In the genomic region with DNA sequence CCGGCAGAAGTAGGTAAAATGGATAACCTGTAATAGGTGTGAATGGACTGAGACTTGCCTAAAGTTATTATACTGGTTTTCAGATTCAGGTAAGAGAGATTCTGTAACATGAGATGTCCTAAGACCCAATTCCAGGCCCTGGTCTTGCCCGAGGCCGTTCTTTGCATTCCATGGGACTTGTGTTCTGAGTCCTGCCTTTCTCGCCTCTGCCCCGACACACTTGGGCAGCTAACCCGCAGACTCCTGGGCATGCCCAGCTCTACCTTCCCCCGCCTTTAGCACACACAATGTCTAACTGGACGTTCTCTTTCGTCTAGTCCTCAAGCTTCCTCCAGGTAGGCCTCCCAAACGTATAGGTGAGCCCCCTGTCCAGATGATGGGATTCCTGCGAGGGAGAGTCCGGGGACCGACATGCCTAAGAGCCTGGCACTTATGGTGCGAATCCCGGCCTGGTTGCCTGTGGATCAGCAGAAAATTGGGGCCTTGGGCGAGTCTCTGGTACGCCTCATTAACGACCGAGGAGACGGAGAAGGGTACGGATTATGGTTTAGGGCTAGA, we compare ENCODE assay signal across 8 mouse cellular contexts. TPM values are rescaled to one million over a fixed set of nuclear protein-coding genes. Genes with fewer than 3 reads are reported as not detected.
A peak's percentile ranks its signal among the peaks of the same experiment; 100 is the strongest.
DNase-seq lines count a peak whose midpoint lies in the region; ATAC-seq and TF ChIP-seq lines count a peak whose summit lies in the region.

No protein-coding gene starts in this region.

- peak overlapping the region; percentile 90 for H3K27ac ChIP-seq in lung, embryonic 14.5 days (ENCODE audit: low read depth)
- H3K27ac ChIP-seq in hindbrain, postnatal 0 days, result peak overlapping the region; percentile 88

- peak; percentile 69 for ATAC-seq in lung, embryonic 14.5 days (ENCODE audit: insufficient read depth)
- ATAC-seq in hindbrain, postnatal 0 days, result no peak; the same call in 1 of the 2 replicates

- TF ChIP-seq CTCF in lung, embryonic 14.5 days (IDR thresholded peaks at IDR 0.05; ENCODE audit: low read depth), result no peak
- TF ChIP-seq CTCF in hindbrain, postnatal 0 days (IDR thresholded peaks at IDR 0.05; ENCODE audit: low read depth), result no peak

- peak overlapping the region; percentile 99 for H3K9ac ChIP-seq in lung, embryonic 14.5 days
- H3K9ac ChIP-seq in hindbrain, postnatal 0 days (replicated peaks; ENCODE audit: low read length), result peak overlapping the region; percentile 98

- peak overlapping the region; percentile 99 for H3K4me3 ChIP-seq in lung, embryonic 14.5 days (ENCODE audit: low read depth, low read length)
- peak overlapping the region; percentile 96 for H3K4me3 ChIP-seq in hindbrain, postnatal 0 days (ENCODE audit: low read length)
- H3K4me3 ChIP-seq in megakaryocyte, embryonic 14.5 days (replicated peaks), result peak overlapping the region; percentile 92

- H3K9me3 ChIP-seq in lung, embryonic 14.5 days (ENCODE audit: low read depth, low read length), result no peaks in the 10 kb centered on the region
- no peaks in the 10 kb centered on the region for H3K9me3 ChIP-seq in hindbrain, postnatal 0 days (ENCODE audit: low read length)
- no peaks in the 10 kb centered on the region for H3K9me3 ChIP-seq in megakaryocyte, embryonic 14.5 days

- DNase-seq in lung, embryonic 14.5 days, result peak; percentile 57
- no peak for DNase-seq in lung, postnatal 25 days (ENCODE audit: low spot score)
- DNase-seq in c-Kit-positive CD71-negative TER-119-negative erythroid progenitor cells, embryonic 14.5 days (ENCODE audit: low read depth), result peak; percentile 25
- DNase-seq in hindbrain, postnatal 0 days (ENCODE audit: low spot score), result no peak
- DNase-seq in frontal cortex, postnatal 14 days (ENCODE audit: low spot score in 2 of 2), result no peak
- DNase-seq in spleen, postnatal 36 days (ENCODE audit: low spot score in 2 of 2), result no peak
- DNase-seq in thymus, postnatal 0 days (ENCODE audit: low spot score), result no peak

- H3K27me3 ChIP-seq in lung, embryonic 14.5 days (ENCODE audit: insufficient read depth, low read length), result no peaks in the 10 kb centered on the region
- no peaks in the 10 kb centered on the region for H3K27me3 ChIP-seq in hindbrain, postnatal 0 days (ENCODE audit: insufficient read depth, low read length)
- H3K27me3 ChIP-seq in megakaryocyte, embryonic 14.5 days (replicated peaks), result no peaks in the 10 kb centered on the region

- peaks cover 7% of the 10 kb centered on the region; the same call in 1 of the 2 replicates for H3K4me1 ChIP-seq in lung, embryonic 14.5 days (ENCODE audit: insufficient read depth)
- H3K4me1 ChIP-seq in hindbrain, postnatal 0 days (ENCODE audit: insufficient read depth, low read length), result peaks cover 8% of the 10 kb centered on the region
- H3K4me1 ChIP-seq in megakaryocyte, embryonic 14.5 days, result peaks cover 36% of the 10 kb centered on the region

- no peaks in the 10 kb centered on the region for H3K36me3 ChIP-seq in lung, embryonic 14.5 days (ENCODE audit: insufficient read depth)
- no peaks in the 10 kb centered on the region for H3K36me3 ChIP-seq in hindbrain, postnatal 0 days (ENCODE audit: insufficient read depth, low read length)
- H3K36me3 ChIP-seq in megakaryocyte, embryonic 14.5 days (replicated peaks; ENCODE audit: low read length), result peaks cover 31% of the 10 kb centered on the region

- 2% methylated on average over 21 of the region's 21 CpGs for WGBS in lung, embryonic 14.5 days
- WGBS in hindbrain, postnatal 0 days, result 3% methylated on average over 21 of the region's 21 CpGs

- peak overlapping the region; percentile 69 for H3K4me2 ChIP-seq in lung, embryonic 14.5 days
- peak overlapping the region; percentile 91 for H3K4me2 ChIP-seq in hindbrain, postnatal 0 days (ENCODE audit: low read depth, low read length)

RNA-seq across cellular contexts. Expression of a gene that starts 0.5 kb away (rescaled TPM):
- polyA plus RNA-seq in lung, embryonic 14.5 days (2014; fragmentation: Nextera tagmentation; extraction: Ambion mirVana), result 196 and 198 TPM in 2 replicates
- total RNA-seq in hindbrain, postnatal 0 days (2014; rRNA removed), result 103 and 104 TPM in 2 replicates
- polyA plus RNA-seq in hindbrain, postnatal 0 days (2015; fragmentation: Nextera tagmentation; extraction: Ambion mirVana), result 119 and 127 TPM in 2 replicates
- polyA plus RNA-seq in megakaryocyte, embryonic 14.5 days (2012; ENCODE audit: insufficient read depth, low replicate concordance), result 6.2 and 26.8 TPM in 2 replicates
- polyA plus RNA-seq in thymus, postnatal 0 days (2015; fragmentation: Nextera tagmentation; extraction: Ambion mirVana), result 138 TPM in 2 replicates

RNA-seq across cellular contexts. Expression of a gene that starts 34.1 kb away (rescaled TPM):
- polyA plus RNA-seq in lung, embryonic 14.5 days (2014; fragmentation: Nextera tagmentation; extraction: Ambion mirVana), result 14.9 and 15.4 TPM in 2 replicates
- 33.1 and 36.9 TPM in 2 replicates for total RNA-seq in hindbrain, postnatal 0 days (2014; rRNA removed)
- polyA plus RNA-seq in hindbrain, postnatal 0 days (2015; fragmentation: Nextera tagmentation; extraction: Ambion mirVana), result 9.6 and 11.6 TPM in 2 replicates
- polyA plus RNA-seq in megakaryocyte, embryonic 14.5 days (2012; ENCODE audit: insufficient read depth, low replicate concordance), result 6.6 and 13.3 TPM in 2 replicates
- polyA plus RNA-seq in thymus, postnatal 0 days (2015; fragmentation: Nextera tagmentation; extraction: Ambion mirVana), result 7.0 and 10.3 TPM in 2 replicates

RNA-seq across cellular contexts. Expression of a gene that starts 47.2 kb away (rescaled TPM):
- not detected in 2 replicates for polyA plus RNA-seq in lung, embryonic 14.5 days (2014; fragmentation: Nextera tagmentation; extraction: Ambion mirVana)
- total RNA-seq in hindbrain, postnatal 0 days (2014; rRNA removed), result 0.97 TPM in 1 of 2 replicates, not detected in the other
- polyA plus RNA-seq in hindbrain, postnatal 0 days (2015; fragmentation: Nextera tagmentation; extraction: Ambion mirVana), result 0.13 and 0.19 TPM in 2 replicates
- 0.15 TPM in 1 of 2 replicates, not detected in the other for polyA plus RNA-seq in megakaryocyte, embryonic 14.5 days (2012; ENCODE audit: insufficient read depth, low replicate concordance)
- not detected in 2 replicates for polyA plus RNA-seq in thymus, postnatal 0 days (2015; fragmentation: Nextera tagmentation; extraction: Ambion mirVana)

RNA-seq across cellular contexts. Expression of a gene that starts 47.4 kb away (rescaled TPM):
- polyA plus RNA-seq in lung, embryonic 14.5 days (2014; fragmentation: Nextera tagmentation; extraction: Ambion mirVana), result 0.21 and 0.38 TPM in 2 replicates
- 10.1 and 13.9 TPM in 2 replicates for total RNA-seq in hindbrain, postnatal 0 days (2014; rRNA removed)
- 3.0 and 3.8 TPM in 2 replicates for polyA plus RNA-seq in hindbrain, postnatal 0 days (2015; fragmentation: Nextera tagmentation; extraction: Ambion mirVana)
- polyA plus RNA-seq in megakaryocyte, embryonic 14.5 days (2012; ENCODE audit: insufficient read depth, low replicate concordance), result 0.37 and 4.0 TPM in 2 replicates
- 10.0 and 12.7 TPM in 2 replicates for polyA plus RNA-seq in thymus, postnatal 0 days (2015; fragmentation: Nextera tagmentation; extraction: Ambion mirVana)

Comparison
In these comparisons a context has a peak if more than half of its experiments do, and no peak if none do; other contexts are left out.
1. DNase-seq: peak in lung, embryonic 14.5 days (single experiment) and c-Kit-positive CD71-negative TER-119-negative erythroid progenitor cells, embryonic 14.5 days (single experiment); none in lung, postnatal 25 days (single experiment), hindbrain, postnatal 0 days (single experiment), frontal cortex, postnatal 14 days (0 of 2), spleen, postnatal 36 days (0 of 2) and thymus, postnatal 0 days (single experiment).
2. Peak in every context shown above with its lines, with median percentiles within 50 percentile points of each other: H3K4me3 ChIP-seq.